Mouse (Mus musculus): ENCODE measurements around the gene Asic1. TPM values are rescaled to one million over a fixed set of nuclear protein-coding genes. Genes with fewer than 3 reads are reported as not detected.

Asic1 gene
- polyA plus RNA-seq, 1 experiment: not detected

GRCm38 (mm10) chr15:99644776-99645175 lies 25.4 kb upstream of the Asic1 start:
- TF ChIP-seq POLR2A (IDR thresholded peaks at IDR 0.05; ENCODE audit: borderline replicate concordance, control insufficient read depth, low read depth, low read length) (no peak), CTCF (IDR thresholded peaks at IDR 0.05; ENCODE audit: control insufficient read depth, insufficient read depth, low read length) (no peak)
- Histone ChIP-seq H3K4me1 (ENCODE audit: control insufficient read depth, insufficient read depth, low read length) (peaks cover 1% of the 10 kb centered on the region; the same call in 1 of the 2 replicates), H3K4me3 (replicated peaks; ENCODE audit: control insufficient read depth, low read depth, low read length) (no peak overlapping the region), H3K27ac (ENCODE audit: control insufficient read depth, insufficient read depth, low read depth, low read length, poor library complexity) (no peak overlapping the region)
- 74% methylated on average over 7 of the region's 7 CpGs for WGBS

DNA sequence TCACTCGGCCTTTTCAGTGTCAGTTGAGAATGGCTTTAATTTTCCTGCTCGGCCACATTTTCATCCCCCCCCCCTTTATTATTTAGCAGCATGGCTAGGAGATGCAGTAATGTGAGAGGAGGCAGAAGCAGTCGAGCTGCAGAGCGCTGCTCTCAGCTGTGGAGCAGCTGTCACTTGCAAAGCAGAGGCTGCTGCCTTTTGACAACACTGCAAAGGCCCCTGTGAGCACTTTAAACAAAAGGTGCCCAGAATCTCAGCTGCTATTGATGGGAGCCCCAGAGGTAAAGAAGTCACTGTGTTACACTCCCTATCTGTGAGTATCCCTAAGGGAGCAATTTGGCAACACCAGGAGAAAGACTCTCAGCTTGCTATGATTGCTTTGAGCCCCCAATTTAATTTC lies 21.8 kb upstream of the Asic1 start:
- Histone ChIP-seq H3K4me3 (replicated peaks; ENCODE audit: control insufficient read depth, low read depth, low read length) (no peak overlapping the region), H3K4me1 (ENCODE audit: control insufficient read depth, insufficient read depth, low read length) (peaks cover 3% of the 10 kb centered on the region; the same call in 1 of the 2 replicates), H3K27ac (ENCODE audit: control insufficient read depth, insufficient read depth, low read depth, low read length, poor library complexity) (no peak overlapping the region)
- 75% methylated on average over 4 of the region's 4 CpGs for WGBS
- TF ChIP-seq CTCF (IDR thresholded peaks at IDR 0.05; ENCODE audit: control insufficient read depth, insufficient read depth, low read length): no peak
- no peak for TF ChIP-seq POLR2A (IDR thresholded peaks at IDR 0.05; ENCODE audit: borderline replicate concordance, control insufficient read depth, low read depth, low read length)

- H3K4me3 ChIP-seq (replicated peaks; ENCODE audit: control insufficient read depth, low read depth, low read length): peak overlapping the region; percentile 22
- 79% methylated on average over 6 of the region's 6 CpGs for WGBS
Observed at GRCm38 (mm10) chr15:99649067-99649761, 21.0 kb upstream of the Asic1 start.

DNA sequence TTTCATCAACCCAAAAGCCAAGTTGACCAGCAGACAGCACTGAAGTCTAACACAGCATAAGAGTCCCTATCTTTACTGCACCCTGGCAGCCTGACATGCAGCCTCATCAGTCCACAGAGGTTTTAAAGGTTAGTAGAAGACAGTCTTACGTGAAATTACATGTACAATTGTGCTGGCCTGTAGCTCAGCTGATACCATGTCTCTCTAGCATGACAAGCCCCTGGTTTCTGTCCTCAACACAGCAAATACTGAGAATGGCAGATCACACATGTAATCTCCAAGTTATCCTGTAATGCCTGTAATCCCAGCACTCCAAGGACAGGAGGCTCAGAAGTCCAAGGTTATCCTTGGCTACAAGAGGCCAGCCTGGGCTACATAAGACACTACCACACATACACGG lies 19.9 kb upstream of the Asic1 start:
- WGBS: 51% methylated on average over 2 of the region's 2 CpGs
- peaks cover 3% of the 10 kb centered on the region; the same call in 1 of the 2 replicates for H3K4me1 ChIP-seq (ENCODE audit: control insufficient read depth, insufficient read depth, low read length)
- TF ChIP-seq POLR2A (IDR thresholded peaks at IDR 0.05; ENCODE audit: borderline replicate concordance, control insufficient read depth, low read depth, low read length) (no peak), CTCF (IDR thresholded peaks at IDR 0.05; ENCODE audit: control insufficient read depth, insufficient read depth, low read length) (no peak)
- peak overlapping the region; percentile 71 for H3K4me3 ChIP-seq (replicated peaks; ENCODE audit: control insufficient read depth, low read depth, low read length)
- H3K27ac ChIP-seq (ENCODE audit: control insufficient read depth, insufficient read depth, low read depth, low read length, poor library complexity): no peak overlapping the region

More at GRCm38 (mm10) chr15:99649067-99649761, 21.0 kb upstream of the Asic1 start:
- no peak overlapping the region for H3K27ac ChIP-seq (ENCODE audit: control insufficient read depth, insufficient read depth, low read depth, low read length, poor library complexity)
- TF ChIP-seq CTCF (IDR thresholded peaks at IDR 0.05; ENCODE audit: control insufficient read depth, insufficient read depth, low read length) (no peak), POLR2A (IDR thresholded peaks at IDR 0.05; ENCODE audit: borderline replicate concordance, control insufficient read depth, low read depth, low read length) (no peak)
- H3K4me1 ChIP-seq (ENCODE audit: control insufficient read depth, insufficient read depth, low read length): peaks cover 3% of the 10 kb centered on the region; the same call in 1 of the 2 replicates

DNA sequence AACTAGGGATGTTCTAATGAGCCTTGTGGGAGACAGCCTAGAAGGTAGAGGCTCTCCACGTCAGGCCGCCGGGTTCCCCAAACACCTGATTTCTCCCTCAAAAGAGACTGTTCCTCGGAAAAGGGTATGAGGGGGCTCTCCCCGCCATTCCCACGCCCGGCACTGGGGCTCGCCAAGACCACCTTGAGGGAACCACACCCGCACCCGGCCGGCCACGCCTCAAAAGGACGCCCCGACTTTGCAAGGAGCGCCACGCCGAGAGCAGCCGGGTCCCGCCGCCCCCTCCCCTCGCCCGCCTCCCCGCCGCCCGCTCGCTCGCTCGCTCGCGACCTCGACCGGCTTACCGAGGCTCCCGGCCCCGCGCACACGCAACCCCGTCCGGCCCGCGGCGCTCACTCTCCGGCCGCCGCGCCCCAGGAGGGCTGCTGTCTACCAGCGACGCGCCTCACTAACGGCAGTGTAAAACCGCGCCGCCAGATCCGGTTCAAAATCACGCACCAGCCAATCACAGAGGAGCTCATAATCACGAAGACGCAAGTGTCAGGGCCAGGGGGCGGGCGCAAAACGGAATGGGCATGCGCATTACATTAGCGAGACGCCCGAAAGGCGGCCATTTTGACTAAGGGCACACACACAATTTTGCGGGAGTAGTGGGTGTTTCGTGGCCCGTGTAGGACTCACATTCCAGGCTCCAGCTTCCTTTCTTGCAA lies 18.9 kb upstream of the Asic1 start, which contains the start of gene Racgap1:
TSS of gene Racgap1 (minus strand) at position 494 of the 710 bp plus-strand sequence.
- Histone ChIP-seq H3K4me1 (ENCODE audit: control insufficient read depth, insufficient read depth, low read length) (peaks cover 3% of the 10 kb centered on the region; the same call in 1 of the 2 replicates), H3K4me3 (replicated peaks; ENCODE audit: control insufficient read depth, low read depth, low read length) (peak within 1 kb of the TSS; percentile 85), H3K27ac (ENCODE audit: control insufficient read depth, insufficient read depth, low read depth, low read length, poor library complexity) (peak within 1 kb of the TSS; percentile 34)
- TF ChIP-seq POLR2A (IDR thresholded peaks at IDR 0.05; ENCODE audit: borderline replicate concordance, control insufficient read depth, low read depth, low read length) (peak; percentile 78; the same call in 1 of the 2 replicates), CTCF (IDR thresholded peaks at IDR 0.05; ENCODE audit: control insufficient read depth, insufficient read depth, low read length) (no peak)
- under 1% methylated on average over 68 of the region's 68 CpGs for WGBS

- 52% methylated on average over 10 of the region's 10 CpGs for WGBS
- TF ChIP-seq CTCF (IDR thresholded peaks at IDR 0.05; ENCODE audit: control insufficient read depth, insufficient read depth, low read length) (no peak), POLR2A (IDR thresholded peaks at IDR 0.05; ENCODE audit: borderline replicate concordance, control insufficient read depth, low read depth, low read length) (no peak)
- Histone ChIP-seq H3K4me1 (ENCODE audit: control insufficient read depth, insufficient read depth, low read length) (peaks cover 2% of the 10 kb centered on the region; the same call in 1 of the 2 replicates), H3K27ac (ENCODE audit: control insufficient read depth, insufficient read depth, low read depth, low read length, poor library complexity) (peak overlapping the region; percentile 19; the same call in 1 of the 2 replicates), H3K4me3 (replicated peaks; ENCODE audit: control insufficient read depth, low read depth, low read length) (peak overlapping the region; percentile 59)
Observed at GRCm38 (mm10) chr15:99651984-99652872, 17.9 kb upstream of the Asic1 start.

DNA sequence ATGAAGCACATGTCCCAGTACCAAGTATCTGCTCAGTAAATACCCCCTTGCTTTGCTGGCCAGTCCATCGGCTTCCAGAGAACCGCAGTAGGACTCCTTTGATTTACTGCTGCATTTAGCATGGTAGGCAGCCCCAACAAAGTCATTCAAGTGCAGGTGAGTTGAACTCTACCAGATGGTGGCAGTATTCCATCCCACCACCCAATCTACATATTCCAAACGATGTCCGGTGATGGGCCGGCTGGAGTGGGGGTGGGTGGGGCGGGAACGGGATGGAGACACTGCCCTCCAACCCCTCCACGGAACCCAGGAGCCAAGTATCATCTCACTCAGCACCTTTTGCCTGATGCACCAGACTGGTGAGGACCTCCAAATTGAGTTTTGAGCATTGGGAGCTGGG lies 16.9 kb upstream of the Asic1 start:
- H3K4me3 ChIP-seq (replicated peaks; ENCODE audit: control insufficient read depth, low read depth, low read length): peak overlapping the region; percentile 14

More for the DNA sequence above, 16.9 kb upstream of the Asic1 start:
- no peak for TF ChIP-seq POLR2A (IDR thresholded peaks at IDR 0.05; ENCODE audit: borderline replicate concordance, control insufficient read depth, low read depth, low read length)
- no peak for TF ChIP-seq CTCF (IDR thresholded peaks at IDR 0.05; ENCODE audit: control insufficient read depth, insufficient read depth, low read length)
- 13% methylated on average over 8 of the region's 8 CpGs for WGBS
- no peak overlapping the region for H3K27ac ChIP-seq (ENCODE audit: control insufficient read depth, insufficient read depth, low read depth, low read length, poor library complexity)
- H3K4me1 ChIP-seq (ENCODE audit: control insufficient read depth, insufficient read depth, low read length): peaks cover 2% of the 10 kb centered on the region; the same call in 1 of the 2 replicates
